Mouse (Mus musculus) thymus, adult 2 months (tissue): Measurements from ENCODE around the gene Ccdc71.

Experiments used
- CTCF ChIP-seq: fragments of 200-500 bp; IDR thresholded peaks from 2 replicates; pipeline ENCODE4 v1.5.1; 2012; ENCODE audit warnings: mild to moderate bottlenecking, control low read depth, low read length, moderate library complexity, borderline replicate concordance; ENCODE audit not compliant: control insufficient read depth, poor library complexity, insufficient read depth; ENCODE audit errors: extremely low read depth
- POLR2A ChIP-seq: fragments of 200-500 bp; IDR thresholded peaks from 2 replicates; pipeline ENCODE4 v1.6.1; 2012; ENCODE audit warnings: mild to moderate bottlenecking, low read length, control low read depth, moderate library complexity; ENCODE audit not compliant: control insufficient read depth, poor library complexity, insufficient read depth; ENCODE audit errors: extremely low read depth

GRCm38 (mm10) chr9:108493246-108493645 lies 32.9 kb downstream of the Ccdc71 start:
- TF ChIP-seq CTCF = no peak
- no peak for TF ChIP-seq POLR2A
